Mouse (Mus musculus): ENCODE data around the gene Zfp229. TPM values are rescaled to one million over a fixed set of nuclear protein-coding genes. Genes with fewer than 3 reads are reported as not detected.
"Not testable (repeated sequence)": the region's sequence is repeated elsewhere in the genome, so short reads cannot be mapped to it uniquely, and the experiment has no call there.

Gene Zfp229
- total RNA-seq, 2 experiments from 2014 or later: 4.5 to 6.6 TPM

- DNase-seq (ENCODE audit: low spot score in 2 of 2): no peak
- no peak for TF ChIP-seq CTCF (conservative IDR thresholded peaks at IDR 0.05)
- no peak overlapping the region for H3K4me3 ChIP-seq
Measured at GRCm38 (mm10) chr17:21770336-21770735, 39.7 kb downstream of the Zfp229 start.

GRCm38 (mm10) chr17:21792256-21792655 is 61.7 kb downstream of the Zfp229 start:
- Histone ChIP-seq H3K27ac (no peak overlapping the region), H3K4me3 (no peak overlapping the region)
- DNase-seq (ENCODE audit: low spot score in 2 of 2): no peak
- no peak for TF ChIP-seq CTCF (conservative IDR thresholded peaks at IDR 0.05)

More at GRCm38 (mm10) chr17:21770336-21770735, 39.7 kb downstream of the Zfp229 start:
- H3K27ac ChIP-seq: no peak overlapping the region

- H3K27ac ChIP-seq; H3K4me3 ChIP-seq; DNase-seq (ENCODE audit: low spot score in 2 of 2): not testable (repeated sequence)
Measured at GRCm38 (mm10) chr17:21801373-21801772, 70.8 kb downstream of the Zfp229 start.

Other genes with a start within 250 kb of the Zfp229 start
- 1 to 10 TPM; 5.0 to 5.7 TPM for gene Zfp53, start 241.8 kb upstream of the Zfp229 start, total RNA-seq (2021)
- 1 to 10 TPM; 5.7 to 7.4 TPM for gene Zfp52, start 195.3 kb upstream of the Zfp229 start, total RNA-seq (2021)
- 10 to 100 TPM; 11.0 to 12.2 TPM for gene Zfp948, start 163.8 kb upstream of the Zfp229 start, total RNA-seq (2021)
- 10 to 100 TPM; 11.1 to 11.3 TPM for gene Zfp983, start 80.2 kb upstream of the Zfp229 start, total RNA-seq (2021)
- gene Gm10226, start 38.9 kb upstream of the Zfp229 start, total RNA-seq (2021): 1 to 10 TPM; 3.5 to 5.6 TPM
- gene Zfp760, start 23.1 kb upstream of the Zfp229 start, total RNA-seq (2021): 1 to 10 TPM; 8.2 to 8.6 TPM
- gene Zfp820, start 115.0 kb downstream of the Zfp229 start, total RNA-seq (2021): under 1 TPM; 0.56 to 0.69 TPM
- gene Zfp995, start 179.1 kb downstream of the Zfp229 start, total RNA-seq (2021): 1 to 10 TPM; 5.3 to 5.8 TPM
- 10 to 100 TPM; 15.5 to 16.3 TPM for gene Zfp942, start 231.7 kb downstream of the Zfp229 start, total RNA-seq (2021)
- gene Zfp943, start 231.8 kb downstream of the Zfp229 start, total RNA-seq (2021): 10 to 100 TPM; 20.6 to 21.5 TPM